Mouse (Mus musculus) liver, embryonic 15.5 days (tissue): ENCODE data around the gene Srek1. TPM values are rescaled to one million over a fixed set of nuclear protein-coding genes. Genes with fewer than 3 reads are reported as not detected.

ENCODE experiments used
- polyA plus RNA-seq: library from polyadenylated mRNA; unstranded; fragments of >200 nt; fragmentation: Nextera tagmentation; extraction: Ambion mirVana; gene quantifications from 2 replicates; pipeline ENCODE4 v1.2.1, GENCODE M21; 2015

Srek1 gene
- polyA plus RNA-seq, 1 experiment from 2014 or later = 18.2 TPM

Other genes with a start within 250 kb of the Srek1 start
- gene Erbin, start 145.9 kb upstream of the Srek1 start, polyA plus RNA-seq = 4.5 and 4.9 TPM in 2 replicates